ENCODE assay signal across 10 mouse cellular contexts in the genomic region with DNA sequence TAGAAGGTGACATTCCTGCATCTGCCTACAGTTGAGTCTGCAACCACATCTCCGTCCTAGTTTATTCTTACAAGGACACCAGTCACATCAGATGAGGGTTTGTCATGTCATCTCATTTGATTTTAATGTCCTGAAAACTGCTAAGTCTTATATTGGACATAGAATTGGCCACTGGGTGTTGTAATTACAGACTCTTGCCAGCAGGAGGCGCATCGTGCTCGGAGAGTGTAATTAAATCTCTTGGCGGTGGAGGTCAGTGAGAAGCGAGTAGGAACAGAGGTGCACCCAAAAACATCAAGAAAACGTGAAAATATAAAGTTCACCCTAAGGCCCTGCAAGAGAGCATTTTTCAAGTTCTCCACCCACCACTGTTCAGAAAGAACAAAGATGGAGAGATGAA. TPM values are rescaled to one million over a fixed set of nuclear protein-coding genes. Genes with fewer than 3 reads are reported as not detected.
DNase-seq lines count a peak whose midpoint lies in the region; ATAC-seq lines count a peak whose summit lies in the region.
"Had no signal": no experiment of that assay in that cellular context is flagged by ENCODE, and none has a peak within 500 bp of the region (broad histone marks: within the 10 kb centered on the region; RNA-seq: fewer than 3 reads in every experiment).

No protein-coding gene starts in this region.

- no peaks in the 10 kb centered on the region for H3K9me3 ChIP-seq in kidney, embryonic 14.5 days (ENCODE audit: control insufficient read depth, low read length)
- H3K9me3 ChIP-seq: heart, embryonic 13.5 days; midbrain, embryonic 12.5 days had no signal

- H3K4me2 ChIP-seq in kidney, embryonic 14.5 days (replicated peaks; ENCODE audit: low read depth, low read length): no peak overlapping the region
- H3K4me2 ChIP-seq: heart, embryonic 13.5 days; midbrain, embryonic 12.5 days had no signal

- H3K4me3 ChIP-seq in kidney, embryonic 14.5 days (ENCODE audit: low read length): no peak overlapping the region
- H3K4me3 ChIP-seq: heart, embryonic 13.5 days; midbrain, embryonic 12.5 days had no signal

- ATAC-seq in kidney, embryonic 14.5 days (ENCODE audit: low FRiP score, low TSS enrichment): no peak

- H3K36me3 ChIP-seq in kidney, embryonic 14.5 days (ENCODE audit: control insufficient read depth, insufficient read depth, low read length): no peaks in the 10 kb centered on the region
- H3K36me3 ChIP-seq: heart, embryonic 13.5 days; midbrain, embryonic 12.5 days had no signal

- H3K27me3 ChIP-seq in kidney, embryonic 14.5 days (ENCODE audit: control insufficient read depth, insufficient read depth, low read length): no peaks in the 10 kb centered on the region
- H3K27me3 ChIP-seq: midbrain, embryonic 12.5 days had no signal

- DNase-seq in cerebellum, adult 9-10 months: peak; percentile 5
- no peak for DNase-seq in cerebellum, postnatal 36 days
- DNase-seq in kidney, postnatal 4 days: peak; percentile 52 to 56
- peak; percentile 21 for DNase-seq in MN1 (ENCODE audit: low spot score)
- DNase-seq in lung, postnatal 14 days: peak; percentile 52
- peak; percentile 55 for DNase-seq in thymus, postnatal 14 days
- no peak for DNase-seq in ovary, postnatal 14 days (ENCODE audit: low spot score)

- H3K27ac ChIP-seq in kidney, embryonic 14.5 days (ENCODE audit: low read depth, low read length): no peak overlapping the region
- H3K27ac ChIP-seq: heart, embryonic 13.5 days; midbrain, embryonic 12.5 days had no signal

- H3K9ac ChIP-seq in kidney, embryonic 14.5 days (ENCODE audit: low read depth, low read length): no peak overlapping the region
- H3K9ac ChIP-seq: heart, embryonic 13.5 days; midbrain, embryonic 12.5 days had no signal

- no peaks in the 10 kb centered on the region for H3K4me1 ChIP-seq in kidney, embryonic 14.5 days (ENCODE audit: control insufficient read depth, insufficient read depth, low read length)

- 26% methylated on average over 7 of the region's 7 CpGs for WGBS in kidney, embryonic 14.5 days

RNA-seq across cellular contexts. Expression of gene Fndc1, which starts 37.6 kb away (rescaled TPM):
- 0.11 and 0.24 TPM in 2 replicates for polyA plus RNA-seq in kidney, embryonic 14.5 days (2014; fragmentation: Nextera tagmentation; extraction: Ambion mirVana)

Comparison
In these comparisons a context has a peak if more than half of its experiments do, and no peak if none do; other contexts are left out.
1. DNase-seq: peak in cerebellum, adult 9-10 months (single experiment), kidney, postnatal 4 days (2 of 2), MN1 (single experiment), lung, postnatal 14 days (single experiment) and thymus, postnatal 14 days (single experiment); none in cerebellum, postnatal 36 days (0 of 2) and ovary, postnatal 14 days (single experiment).